Comparison of ENCODE assay signal across 9 mouse cellular contexts in genomic region chr12:71438254-71438653, GRCm38 (mm10).
DNase-seq lines count a peak whose midpoint lies in the region; ATAC-seq lines count a peak whose summit lies in the region.
"Had no signal": no experiment of that assay in that cellular context is flagged by ENCODE, and none has a peak within 500 bp of the region (broad histone marks: within the 10 kb centered on the region; RNA-seq: fewer than 3 reads in every experiment).

No protein-coding gene starts in this region.

- peak overlapping the region; percentile 28; the same call in 1 of the 2 replicates for H3K27ac ChIP-seq in midbrain, embryonic 10.5 days (replicated peaks)
- no peak overlapping the region for H3K27ac ChIP-seq in midbrain, embryonic 13.5 days
- H3K27ac ChIP-seq in lung, embryonic 16.5 days (ENCODE audit: low read length): peak overlapping the region; percentile 27; the same call in 1 of the 2 replicates
- H3K27ac ChIP-seq: neural tube, embryonic 12.5 days had no signal

- H3K4me2 ChIP-seq in midbrain, embryonic 13.5 days (replicated peaks): no peak overlapping the region
- no peak overlapping the region for H3K4me2 ChIP-seq in lung, embryonic 16.5 days (ENCODE audit: low read depth, low read length)
- H3K4me2 ChIP-seq: neural tube, embryonic 12.5 days had no signal

- no peaks in the 10 kb centered on the region for H3K36me3 ChIP-seq in midbrain, embryonic 10.5 days
- H3K36me3 ChIP-seq in midbrain, embryonic 13.5 days: no peaks in the 10 kb centered on the region
- no peaks in the 10 kb centered on the region for H3K36me3 ChIP-seq in lung, embryonic 16.5 days (ENCODE audit: control insufficient read depth, insufficient read depth, low read length)
- H3K36me3 ChIP-seq: neural tube, embryonic 12.5 days had no signal

- DNase-seq in midbrain, embryonic 10.5 days (ENCODE audit: low spot score): peak; percentile 60
- peak; percentile 79 for DNase-seq in embryo, embryonic 10 days (ENCODE audit: low spot score)
- peak; percentile 74 for DNase-seq in kidney, adult 18-20 months
- DNase-seq in urinary bladder, postnatal 10 days (ENCODE audit: low spot score): no peak

- peaks cover 27% of the 10 kb centered on the region for H3K27me3 ChIP-seq in midbrain, embryonic 10.5 days (ENCODE audit: low read depth, poor library complexity, severe bottlenecking)
- no peaks in the 10 kb centered on the region for H3K27me3 ChIP-seq in midbrain, embryonic 13.5 days
- no peaks in the 10 kb centered on the region for H3K27me3 ChIP-seq in lung, embryonic 16.5 days (ENCODE audit: control insufficient read depth, insufficient read depth, low read depth, low read length)
- H3K27me3 ChIP-seq: neural tube, embryonic 12.5 days had no signal

- H3K4me1 ChIP-seq in midbrain, embryonic 10.5 days: peaks cover 20% of the 10 kb centered on the region
- H3K4me1 ChIP-seq in midbrain, embryonic 13.5 days (replicated peaks): peaks cover 12% of the 10 kb centered on the region
- peaks cover 16% of the 10 kb centered on the region for H3K4me1 ChIP-seq in lung, embryonic 16.5 days (replicated peaks; ENCODE audit: control insufficient read depth, insufficient read depth, low read length)

- H3K9me3 ChIP-seq in midbrain, embryonic 10.5 days (replicated peaks): no peaks in the 10 kb centered on the region
- H3K9me3 ChIP-seq in midbrain, embryonic 13.5 days: no peaks in the 10 kb centered on the region
- H3K9me3 ChIP-seq in lung, embryonic 16.5 days (ENCODE audit: control insufficient read depth, low read length): no peaks in the 10 kb centered on the region
- H3K9me3 ChIP-seq: neural tube, embryonic 12.5 days had no signal

- WGBS in midbrain, embryonic 10.5 days: 58% methylated on average over 6 of the region's 6 CpGs
- WGBS in midbrain, embryonic 13.5 days: 68% methylated on average over 6 of the region's 6 CpGs
- WGBS in lung, embryonic 16.5 days: 24% methylated on average over 6 of the region's 6 CpGs

- H3K4me3 ChIP-seq in midbrain, embryonic 10.5 days: no peak overlapping the region
- H3K4me3 ChIP-seq in midbrain, embryonic 13.5 days (replicated peaks): no peak overlapping the region
- H3K4me3 ChIP-seq in lung, embryonic 16.5 days (ENCODE audit: low read length): no peak overlapping the region
- H3K4me3 ChIP-seq: neural tube, embryonic 12.5 days had no signal

- H3K9ac ChIP-seq in midbrain, embryonic 13.5 days (replicated peaks): no peak overlapping the region
- no peak overlapping the region for H3K9ac ChIP-seq in lung, embryonic 16.5 days (ENCODE audit: low read length)
- H3K9ac ChIP-seq: neural tube, embryonic 12.5 days had no signal

- ATAC-seq in midbrain, embryonic 13.5 days: no peak
- peak; percentile 89 for ATAC-seq in lung, embryonic 16.5 days (ENCODE audit: low read depth)
- ATAC-seq in monocyte, adult 5-6 weeks (replicated peaks; ENCODE audit: insufficient number of reproducible peaks, low FRiP score, low TSS enrichment, poor library complexity, severe bottlenecking): no peak
- no peak for ATAC-seq in cerebellum, adult (ENCODE audit: insufficient number of reproducible peaks, low FRiP score, low TSS enrichment)
